Mouse (Mus musculus) right cerebral cortex, adult 2 months (tissue): ENCODE measurements around the gene Fip1l1.

Experiments
- DNase-seq, 2 experiments: peaks; one replicate each; pipeline ENCODE4 v3.0.0; 2021 to 2022; ENCODE audit warnings: low spot score in 2 of 2

The Fip1l1 gene

GRCm38 (mm10) chr5:74613491-74614151 is 78.4 kb downstream of the Fip1l1 start:
- no peak for DNase-seq

GRCm38 (mm10) chr5:74617816-74618572 is 82.7 kb downstream of the Fip1l1 start:
- DNase-seq: no peak

- DNase-seq: no peak
These were observed 83.4 kb downstream of the Fip1l1 start for GRCm38 (mm10) chr5:74618573-74619059.

GRCm38 (mm10) chr5:74621691-74622470 is 86.6 kb downstream of the Fip1l1 start:
- no peak for DNase-seq

- no peak for DNase-seq
These were observed 88.2 kb downstream of the Fip1l1 start for GRCm38 (mm10) chr5:74623316-74624000.

- no peak for DNase-seq
These were observed 89.1 kb downstream of the Fip1l1 start for GRCm38 (mm10) chr5:74624385-74624784.

GRCm38 (mm10) chr5:74628001-74628400 is 92.8 kb downstream of the Fip1l1 start:
- no peak for DNase-seq

GRCm38 (mm10) chr5:74632369-74633114 is 97.3 kb downstream of the Fip1l1 start:
- DNase-seq: no peak

- no peak for DNase-seq
These were observed 98.2 kb downstream of the Fip1l1 start for GRCm38 (mm10) chr5:74633453-74633852.

- no peak for DNase-seq
These were observed 99.1 kb downstream of the Fip1l1 start for GRCm38 (mm10) chr5:74634391-74634790.

- DNase-seq: peak; percentile 18 to 21
These were observed 104.3 kb downstream of the Fip1l1 start for GRCm38 (mm10) chr5:74639516-74639915.

GRCm38 (mm10) chr5:74640504-74640903 is 105.3 kb downstream of the Fip1l1 start:
- DNase-seq: no peak

GRCm38 (mm10) chr5:74641000-74641399 is 105.8 kb downstream of the Fip1l1 start:
- peak; percentile 13 to 19 for DNase-seq

- no peak for DNase-seq
These were observed 107.0 kb downstream of the Fip1l1 start for GRCm38 (mm10) chr5:74642291-74642690.

GRCm38 (mm10) chr5:74647584-74647984 is 112.3 kb downstream of the Fip1l1 start:
- DNase-seq: no peak

- no peak for DNase-seq
These were observed 113.0 kb downstream of the Fip1l1 start for GRCm38 (mm10) chr5:74648216-74648615.
